Mouse (Mus musculus): Measurements from ENCODE around the gene Prdm16. TPM values are rescaled to one million over a fixed set of nuclear protein-coding genes. Genes with fewer than 3 reads are reported as not detected.

Prdm16 gene
- total and polyA plus RNA-seq, 3 experiments: not detected

GRCm38 (mm10) chr4:154499701-154500523 lies 136.8 kb downstream of the Prdm16 start:
- Histone ChIP-seq H3K79me2 (replicated peaks; ENCODE audit: control insufficient read depth, extremely low read depth, insufficient read depth, poor library complexity, severe bottlenecking) (no peaks in the 10 kb centered on the region), H3K27ac (ENCODE audit: insufficient read depth, low read depth) (no peak overlapping the region), H3K27me3 (replicated peaks) (no peaks in the 10 kb centered on the region), H3K4me1 (ENCODE audit: control insufficient read depth in 1 of 2, insufficient read depth in 2 of 2) (no peaks in the 10 kb centered on the region), H3K4me2 (ENCODE audit: insufficient read depth, low read depth, poor library complexity, severe bottlenecking) (no peak overlapping the region), H3K36me3 (replicated peaks in 1 of 2; ENCODE audit: control insufficient read depth in 1 of 2, insufficient read depth in 1 of 2, low read length in 1 of 2) (no peaks in the 10 kb centered on the region), H3K9me3 (replicated peaks; ENCODE audit: low read length) (peaks cover 97% of the 10 kb centered on the region), H3K9ac (ENCODE audit: insufficient read depth, low read depth) (no peak overlapping the region), H3K4me3 (replicated peaks in 1 of 3; ENCODE audit: low read depth in 2 of 3, low read length in 2 of 3, poor library complexity in 1 of 3) (no peak overlapping the region)
- in situ Hi-C loops (cut with MboI; ENCODE audit: low pct_ligation_motif_present, low pct_unique_long_range_greater_than_20kb, low sequenced_read_pairs) (no loop called here), dilution Hi-C loops (cut with MboI; ENCODE audit: extremely low pct_ligation_motif_present, extremely low pct_unique_long_range_greater_than_20kb, low sequenced_read_pairs) (no loop called here)
- TF ChIP-seq JUND (conservative IDR thresholded peaks at IDR 0.05; ENCODE audit: low read depth, low read length) (no peak), EP300 (IDR thresholded peaks at IDR 0.05; ENCODE audit: low read length) (no peak), MXI1 (IDR thresholded peaks at IDR 0.05; ENCODE audit: low read depth, low read length) (no peak), ELF1 (IDR thresholded peaks at IDR 0.05; ENCODE audit: low read depth, low read length) (no peak), KAT2A (IDR thresholded peaks at IDR 0.05; ENCODE audit: insufficient replicate concordance, low read length) (no peak), SMC3 (IDR thresholded peaks at IDR 0.05; ENCODE audit: low read depth, low read length) (no peak), RCOR1 (conservative IDR thresholded peaks at IDR 0.05; ENCODE audit: low read depth, low read length) (no peak), ETS1 (conservative IDR thresholded peaks at IDR 0.05; ENCODE audit: low read depth, low read length) (no peak), UBTF (IDR thresholded peaks at IDR 0.05; ENCODE audit: low read depth, low read length) (no peak), MAFK (IDR thresholded peaks at IDR 0.05; ENCODE audit: insufficient replicate concordance, low read length) (no peak), RAD21 (IDR thresholded peaks at IDR 0.05; ENCODE audit: low read depth, low read length) (no peak)
- DNase-seq (ENCODE audit: extremely low read depth): no peak

- in situ Hi-C loops (cut with MboI; ENCODE audit: low pct_ligation_motif_present, low pct_unique_long_range_greater_than_20kb, low sequenced_read_pairs) (no loop called here), dilution Hi-C loops (cut with MboI; ENCODE audit: extremely low pct_ligation_motif_present, extremely low pct_unique_long_range_greater_than_20kb, low sequenced_read_pairs) (no loop called here)
- H3K4me3 ChIP-seq (replicated peaks in 1 of 3; ENCODE audit: low read depth in 2 of 3, low read length in 2 of 3, poor library complexity in 1 of 3): no peak overlapping the region
- no peak overlapping the region for H3K4me2 ChIP-seq (ENCODE audit: insufficient read depth, low read depth, poor library complexity, severe bottlenecking)
- H3K27me3 ChIP-seq (replicated peaks): no peaks in the 10 kb centered on the region
- no peak for DNase-seq (ENCODE audit: extremely low read depth)
- H3K9ac ChIP-seq (ENCODE audit: insufficient read depth, low read depth): no peak overlapping the region
- no peaks in the 10 kb centered on the region for H3K36me3 ChIP-seq (replicated peaks in 1 of 2; ENCODE audit: control insufficient read depth in 1 of 2, insufficient read depth in 1 of 2, low read length in 1 of 2)
- TF ChIP-seq RCOR1 (conservative IDR thresholded peaks at IDR 0.05; ENCODE audit: low read depth, low read length): no peak
- no peak for TF ChIP-seq EP300 (IDR thresholded peaks at IDR 0.05; ENCODE audit: low read length)
- no peak for TF ChIP-seq MYC (IDR thresholded peaks at IDR 0.05; ENCODE audit: low read depth, low read length)
- no peak for TF ChIP-seq CHD2 (IDR thresholded peaks at IDR 0.05; ENCODE audit: low read length)
- no peak for TF ChIP-seq MXI1 (IDR thresholded peaks at IDR 0.05; ENCODE audit: low read depth, low read length)
- TF ChIP-seq KAT2A (IDR thresholded peaks at IDR 0.05; ENCODE audit: insufficient replicate concordance, low read length): no peak
- TF ChIP-seq JUND (conservative IDR thresholded peaks at IDR 0.05; ENCODE audit: low read depth, low read length): no peak
- no peak for TF ChIP-seq POLR2A (IDR thresholded peaks at IDR 0.05; ENCODE audit: low read depth, low read length)
- TF ChIP-seq SIN3A (IDR thresholded peaks at IDR 0.05; ENCODE audit: low read length): no peak
- no peak for TF ChIP-seq E2F4 (IDR thresholded peaks at IDR 0.05; ENCODE audit: insufficient replicate concordance, low read depth, low read length)
- TF ChIP-seq JUN (IDR thresholded peaks at IDR 0.05; ENCODE audit: insufficient read depth, low read depth, low read length): no peak
- TF ChIP-seq CTCF (conservative IDR thresholded peaks at IDR 0.05 in 1 of 2, IDR thresholded peaks at IDR 0.05 in 1 of 2; ENCODE audit: low read depth in 2 of 2, low read length in 2 of 2): no peak
- no peak for TF ChIP-seq USF1 (IDR thresholded peaks at IDR 0.05; ENCODE audit: low read depth, low read length)
- no peak for TF ChIP-seq SMC3 (IDR thresholded peaks at IDR 0.05; ENCODE audit: low read depth, low read length)
- no peak for TF ChIP-seq MAZ (IDR thresholded peaks at IDR 0.05; ENCODE audit: low read depth, low read length)
- TF ChIP-seq TCF12 (IDR thresholded peaks at IDR 0.05; ENCODE audit: low read depth, low read length): no peak
- no peak for TF ChIP-seq BHLHE40 (IDR thresholded peaks at IDR 0.05; ENCODE audit: low read depth, low read length)
- no peak for TF ChIP-seq ETS1 (conservative IDR thresholded peaks at IDR 0.05; ENCODE audit: low read depth, low read length)
- TF ChIP-seq MAX (IDR thresholded peaks at IDR 0.05; ENCODE audit: low read length): no peak
- no peak for TF ChIP-seq HCFC1 (IDR thresholded peaks at IDR 0.05; ENCODE audit: low read depth, low read length)
- peaks cover 97% of the 10 kb centered on the region for H3K9me3 ChIP-seq (replicated peaks; ENCODE audit: low read length)
- H3K79me2 ChIP-seq (replicated peaks; ENCODE audit: control insufficient read depth, extremely low read depth, insufficient read depth, poor library complexity, severe bottlenecking): no peaks in the 10 kb centered on the region
- no peak overlapping the region for H3K27ac ChIP-seq (ENCODE audit: insufficient read depth, low read depth)
- no peaks in the 10 kb centered on the region for H3K4me1 ChIP-seq (ENCODE audit: control insufficient read depth in 1 of 2, insufficient read depth in 2 of 2)
Measured at GRCm38 (mm10) chr4:154497423-154498175, 139.1 kb downstream of the Prdm16 start.
